Mouse (Mus musculus) adrenal gland, postnatal 25 days (tissue): ENCODE results near the gene Mosmo. TPM values are rescaled to one million over a fixed set of nuclear protein-coding genes. Genes with fewer than 3 reads are reported as not detected.

Source experiments
- DNase-seq: peaks from one replicate; pipeline ENCODE4 v3.0.0; 2021; ENCODE audit warnings: mixed read lengths
- total RNA-seq: library from RNA; stranded (reverse); gene quantifications from 2 replicates; pipeline ENCODE4 v1.2.3, GENCODE M21; 2021

The Mosmo gene
- total RNA-seq, 1 experiment from 2014 or later: 40.4 TPM

GRCm38 (mm10) chr7:120778012-120778411 is 100.6 kb downstream of the Mosmo start:
- DNase-seq: no peak

Other genes with a start within 250 kb of the Mosmo start
- gene Uqcrc2, start 42.4 kb upstream of the Mosmo start, total RNA-seq: 319 and 341 TPM in 2 replicates
- gene Pdzd9, start 7.3 kb upstream of the Mosmo start, total RNA-seq: not detected in 2 replicates
- 2.4 and 2.9 TPM in 2 replicates for gene Vwa3a, start 61.7 kb downstream of the Mosmo start, total RNA-seq
- not detected in 2 replicates for gene Gm5737, start 134.7 kb downstream of the Mosmo start, total RNA-seq
- gene Eef2k, start 165.2 kb downstream of the Mosmo start, total RNA-seq: 40.4 and 68.2 TPM in 2 replicates
- gene Polr3e, start 240.1 kb downstream of the Mosmo start, total RNA-seq: 26.5 and 27.5 TPM in 2 replicates